Mouse (Mus musculus): ENCODE measurements around the gene Dlx3. TPM values are rescaled to one million over a fixed set of nuclear protein-coding genes. Genes with fewer than 3 reads are reported as not detected.

Dlx3 gene
- not detected for polyA plus RNA-seq (2015; fragmentation: Illumina TruSeq; extraction: RNeasy Lipid Tissue Mini Kit (QIAGEN cat#74804); ENCODE audit: low read depth, low replicate concordance)

GRCm38 (mm10) chr11:95119990-95120632, at the start of gene Dlx3:
Dlx3 (plus strand) TSS chr11:95120119.

GRCm38 (mm10) chr11:95076536-95077111, 43.3 kb upstream of the Dlx3 start, which contains the start of gene Itga3:
Itga3 (minus strand) TSS chr11:95076801.

GRCm38 (mm10) chr11:95145851-95146403, 26.0 kb downstream of the Dlx3 start, which contains the start of gene Dlx4:
Dlx4 (minus strand) TSS chr11:95146263.

Other genes starting within 250 kb of the Dlx3 start
- 3.3 TPM for gene Col1a1, start 183.9 kb upstream of the Dlx3 start, polyA plus RNA-seq (2015; fragmentation: Illumina TruSeq; extraction: RNeasy Lipid Tissue Mini Kit (QIAGEN cat#74804); ENCODE audit: low read depth, low replicate concordance)
- gene Hils1, start 152.5 kb upstream of the Dlx3 start, polyA plus RNA-seq (2015; fragmentation: Illumina TruSeq; extraction: RNeasy Lipid Tissue Mini Kit (QIAGEN cat#74804); ENCODE audit: low read depth, low replicate concordance), result 0.59 TPM
- not detected for gene Sgca, start 143.8 kb upstream of the Dlx3 start, polyA plus RNA-seq (2015; fragmentation: Illumina TruSeq; extraction: RNeasy Lipid Tissue Mini Kit (QIAGEN cat#74804); ENCODE audit: low read depth, low replicate concordance)
- 397 TPM for gene Ppp1r9b, start 129.1 kb upstream of the Dlx3 start, polyA plus RNA-seq (2015; fragmentation: Illumina TruSeq; extraction: RNeasy Lipid Tissue Mini Kit (QIAGEN cat#74804); ENCODE audit: low read depth, low replicate concordance)
- 25.0 TPM for gene Samd14, start 110.2 kb upstream of the Dlx3 start, polyA plus RNA-seq (2015; fragmentation: Illumina TruSeq; extraction: RNeasy Lipid Tissue Mini Kit (QIAGEN cat#74804); ENCODE audit: low read depth, low replicate concordance)
- gene Pdk2, start 78.8 kb upstream of the Dlx3 start, polyA plus RNA-seq (2015; fragmentation: Illumina TruSeq; extraction: RNeasy Lipid Tissue Mini Kit (QIAGEN cat#74804); ENCODE audit: low read depth, low replicate concordance), result 88.5 TPM
- gene Itga3, start 43.3 kb upstream of the Dlx3 start, polyA plus RNA-seq (2015; fragmentation: Illumina TruSeq; extraction: RNeasy Lipid Tissue Mini Kit (QIAGEN cat#74804); ENCODE audit: low read depth, low replicate concordance), result 12.3 TPM
- gene Dlx4, start 26.1 kb downstream of the Dlx3 start, polyA plus RNA-seq (2015; fragmentation: Illumina TruSeq; extraction: RNeasy Lipid Tissue Mini Kit (QIAGEN cat#74804); ENCODE audit: low read depth, low replicate concordance), result 0.39 TPM
- not detected for gene Tac4, start 141.4 kb downstream of the Dlx3 start, polyA plus RNA-seq (2015; fragmentation: Illumina TruSeq; extraction: RNeasy Lipid Tissue Mini Kit (QIAGEN cat#74804); ENCODE audit: low read depth, low replicate concordance)
- 57.9 TPM for gene Kat7, start 190.1 kb downstream of the Dlx3 start, polyA plus RNA-seq (2015; fragmentation: Illumina TruSeq; extraction: RNeasy Lipid Tissue Mini Kit (QIAGEN cat#74804); ENCODE audit: low read depth, low replicate concordance)
- gene Fam117a, start 216.9 kb downstream of the Dlx3 start, polyA plus RNA-seq (2015; fragmentation: Illumina TruSeq; extraction: RNeasy Lipid Tissue Mini Kit (QIAGEN cat#74804); ENCODE audit: low read depth, low replicate concordance), result 6.5 TPM

Measured in brain, adult 10 weeks (tissue).